Mouse (Mus musculus): ENCODE results near the gene Abhd8.

DNA sequence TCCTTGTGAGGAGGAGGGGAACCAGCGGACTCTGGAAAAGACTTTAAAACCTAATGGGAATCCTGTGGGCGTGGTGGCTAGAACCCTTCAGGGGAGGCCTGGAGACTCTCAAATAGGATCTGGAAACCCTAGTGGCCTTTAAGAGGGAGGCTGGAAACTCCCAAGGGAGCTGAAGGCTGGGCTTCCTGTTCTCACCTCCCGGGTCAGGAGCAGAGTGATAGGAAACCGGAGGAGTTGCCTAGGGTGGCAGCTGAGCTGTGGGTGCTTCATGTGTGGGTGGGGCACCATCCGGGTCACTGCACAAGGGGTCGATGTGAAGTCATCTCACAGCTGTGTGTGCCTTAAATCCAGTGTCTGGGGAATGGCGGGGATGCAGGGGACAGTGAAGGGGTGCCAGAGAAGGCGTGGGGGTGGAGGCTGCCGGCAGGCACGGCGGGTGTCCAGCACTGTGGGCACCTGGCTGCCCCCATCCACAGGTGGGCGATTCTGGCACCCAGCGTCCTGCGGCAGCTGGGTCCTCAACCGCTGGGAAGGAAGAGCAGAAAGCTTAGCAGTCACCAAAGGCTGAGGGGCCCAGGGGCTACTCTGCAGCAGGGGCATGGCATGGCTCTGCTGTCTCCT lies 34.5 kb upstream of the Abhd8 start:
- TF ChIP-seq CTCF (IDR thresholded peaks at IDR 0.05; ENCODE audit: low read depth) = no peak
- no peak for TF ChIP-seq EP300 (IDR thresholded peaks at IDR 0.05; ENCODE audit: low read depth)
